Mouse (Mus musculus) layer of hippocampus, postnatal 36 days (tissue): ENCODE data around the gene Smarca5. TPM values are rescaled to one million over a fixed set of nuclear protein-coding genes. Genes with fewer than 3 reads are reported as not detected.

Source experiments
- DNase-seq, 2 experiments: peaks; one replicate each; pipeline ENCODE4 v3.0.0; 2022
- total RNA-seq, 2 experiments: library from RNA; stranded (reverse); gene quantifications; 2 replicates each; pipeline ENCODE4 v1.2.3; 2021

Smarca5 gene
- total RNA-seq, 2 experiments from 2014 or later: 62.9 to 64.6 TPM

- no peak for DNase-seq
Observed at GRCm38 (mm10) chr8:80663476-80663875, 75.8 kb downstream of the Smarca5 start.

DNA sequence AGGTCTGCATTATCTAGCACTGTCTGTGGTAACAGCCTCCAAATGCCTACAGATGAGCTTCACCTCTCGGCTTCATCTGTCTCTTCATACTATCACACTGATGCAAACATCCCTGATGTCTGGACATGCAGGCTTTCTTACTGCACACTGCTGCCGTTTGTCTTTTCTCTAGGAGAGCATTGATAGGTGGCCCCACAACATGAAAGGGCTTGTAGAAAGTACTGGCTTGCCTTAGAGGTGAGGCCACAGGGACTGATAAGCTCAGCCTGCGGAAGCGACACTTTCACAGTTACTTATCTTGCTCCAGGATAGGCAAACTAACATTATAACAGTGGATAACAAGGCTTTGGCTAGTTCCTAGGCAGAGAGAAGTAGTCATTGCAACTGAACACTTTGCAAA, 78.2 kb downstream of the Smarca5 start:
- no peak for DNase-seq

DNA sequence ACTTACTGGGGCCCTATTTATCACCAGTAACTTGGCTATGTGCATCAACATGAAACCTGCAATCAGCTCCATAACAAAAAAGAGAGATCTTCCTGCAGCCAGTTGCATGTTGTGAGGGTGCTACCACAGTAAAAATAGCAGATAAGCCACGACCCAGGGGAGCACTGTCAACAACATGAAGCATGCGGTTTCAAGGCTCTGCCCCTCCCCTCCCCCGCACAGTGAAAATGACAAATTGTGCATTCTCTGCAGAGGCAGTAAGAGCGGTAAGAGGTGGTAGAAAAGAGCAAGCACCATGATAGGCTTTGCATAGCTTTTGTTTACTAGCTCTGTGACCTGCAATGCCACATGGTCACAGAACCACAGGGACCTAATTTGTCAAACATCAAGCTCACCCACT, 81.7 kb downstream of the Smarca5 start:
- DNase-seq: no peak

Other genes starting within 250 kb of the Smarca5 start
- gene Gypa, start 245.7 kb downstream of the Smarca5 start, total RNA-seq: under 1 TPM in 1 of 2 experiments, not detected in 1; 0.30 TPM
- 1 to 10 TPM; 1.1 to 1.2 TPM for gene Frem3, start 128.4 kb downstream of the Smarca5 start, total RNA-seq
- gene Gab1, start 141.0 kb upstream of the Smarca5 start, total RNA-seq: 10 to 100 TPM; 17.7 to 18.5 TPM